Mouse (Mus musculus) embryonic facial prominence, embryonic 11.5 days (tissue): ENCODE results near the gene Mmp12. TPM values are rescaled to one million over a fixed set of nuclear protein-coding genes. Genes with fewer than 3 reads are reported as not detected.
"Not testable (repeated sequence)": the region's sequence is repeated elsewhere in the genome, so short reads cannot be mapped to it uniquely, and the experiment has no call there.

Source experiments
- ATAC-seq: fragments of 200-750 bp; cut with Nextera tagmentation; replicated peaks from 2 replicates; pipeline ENCODE4 v1.8.0; 2017; ENCODE audit warnings: low read depth; ENCODE audit not compliant: insufficient number of reproducible peaks, low FRiP score, low TSS enrichment
- DNase-seq: peaks from one replicate; pipeline ENCODE4 v3.0.0-alpha.2; 2015; ENCODE audit warnings: low spot score
- H3K27ac ChIP-seq: fragments of 300-500 bp; sonication (generic); replicated peaks from 2 replicates; pipeline ENCODE4 v1.5.1; 2014; ENCODE audit warnings: mild to moderate bottlenecking, low read depth, low read length, control low read depth
- H3K27me3 ChIP-seq: fragments of 300-500 bp; sonication (generic); 2 replicates; pipeline ENCODE4 v1.6.1; 2014; ENCODE audit warnings: mild to moderate bottlenecking, low read length, moderate library complexity, mixed read lengths; ENCODE audit not compliant: control insufficient read depth, insufficient read depth
- H3K36me3 ChIP-seq: fragments of 300-500 bp; sonication (generic); replicated peaks from 2 replicates; pipeline ENCODE4 v1.6.1; 2014; ENCODE audit warnings: low read depth, mild to moderate bottlenecking, low read length, moderate library complexity, mixed read lengths; ENCODE audit not compliant: control insufficient read depth, insufficient read depth
- H3K4me1 ChIP-seq: fragments of 300-500 bp; sonication (generic); 2 replicates; pipeline ENCODE4 v1.6.1; 2014; ENCODE audit warnings: low read length, mixed read lengths; ENCODE audit not compliant: control insufficient read depth, insufficient read depth
- H3K4me2 ChIP-seq: fragments of 300-500 bp; sonication (generic); 2 replicates; pipeline ENCODE4 v1.6.1; 2014; ENCODE audit warnings: low read depth, mild to moderate bottlenecking, control low read depth, low read length, moderate library complexity
- H3K4me3 ChIP-seq: fragments of 300-500 bp; sonication (generic); 2 replicates; pipeline ENCODE4 v1.5.1; 2014; ENCODE audit warnings: low read depth, low read length, control low read depth
- H3K9ac ChIP-seq: fragments of 300-500 bp; sonication (generic); replicated peaks from 2 replicates; pipeline ENCODE4 v1.6.1; 2014; ENCODE audit warnings: mild to moderate bottlenecking, control low read depth, low read length
- H3K9me3 ChIP-seq: fragments of 300-500 bp; sonication (generic); replicated peaks from 2 replicates; pipeline ENCODE4 v1.6.1; 2016; ENCODE audit warnings: mild to moderate bottlenecking, low read length, inconsistent platforms, mixed read lengths; ENCODE audit not compliant: control insufficient read depth
- WGBS: fragments of 180-500 bp; shearing (Covaris S2); extraction: QIAGEN DNeasy Blood & Tissue Kit; methylation state at CpG from one replicate; pipeline ENCODE4 v1.1.7; 2014; 5-methylcytosine and 5-hydroxymethylcytosine counted together
- polyA plus RNA-seq: library from polyadenylated mRNA; unstranded; fragments of >200 nt; fragmentation: Nextera tagmentation; extraction: Ambion mirVana; gene quantifications from 2 replicates; pipeline ENCODE4 v1.2.1, GENCODE M21; 2014

Mmp12 gene
- not detected in 2 replicates for polyA plus RNA-seq

GRCm38 (mm10) chr9:7344107-7344506 lies at the start of gene Mmp12:
Gene Mmp12 (plus strand): TSS chr9:7344381.
- no peaks in the 10 kb centered on the region for H3K9me3 ChIP-seq
- no peak within 1 kb of the TSS for H3K27ac ChIP-seq
- H3K9ac ChIP-seq = no peak within 1 kb of the TSS
- no peaks in the 10 kb centered on the region for H3K27me3 ChIP-seq
- H3K4me1 ChIP-seq = no peaks in the 10 kb centered on the region
- H3K4me2 ChIP-seq = no peak within 1 kb of the TSS
- DNase-seq (no peak), ATAC-seq (no peak)
- H3K36me3 ChIP-seq = no peaks in the 10 kb centered on the region
- H3K4me3 ChIP-seq = no peak within 1 kb of the TSS

DNA sequence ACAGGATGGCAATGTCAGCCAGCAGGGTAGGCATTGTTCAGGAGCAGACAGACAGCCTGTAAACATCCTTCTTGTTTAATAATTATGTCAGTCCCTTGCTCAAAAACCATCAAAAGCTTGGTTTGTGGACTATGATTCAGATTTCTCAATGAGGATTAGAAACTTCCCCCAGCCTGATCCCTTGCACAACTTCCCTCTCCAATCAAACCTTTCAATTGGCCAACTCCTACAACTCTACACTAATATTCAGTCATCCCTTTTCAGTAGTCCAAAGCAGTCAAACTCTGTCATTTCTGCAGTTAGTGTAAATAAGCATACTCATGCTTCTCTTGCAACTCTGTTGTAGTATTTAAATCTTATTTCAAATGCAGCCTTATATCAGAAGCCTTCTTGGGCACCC lies 12.3 kb upstream of the Mmp12 start:
- ATAC-seq (no peak), DNase-seq (no peak)
- Histone ChIP-seq H3K4me2 (no peak overlapping the region), H3K4me3 (no peak overlapping the region), H3K9ac (no peak overlapping the region), H3K4me1 (no peaks in the 10 kb centered on the region), H3K27me3 (no peaks in the 10 kb centered on the region), H3K36me3 (no peaks in the 10 kb centered on the region; the same call in 1 of the 2 replicates), H3K9me3 (no peaks in the 10 kb centered on the region), H3K27ac (no peak overlapping the region)

GRCm38 (mm10) chr9:7335766-7336680 lies 8.2 kb upstream of the Mmp12 start:
- 82% methylated on average over 5 of the region's 6 CpGs for WGBS
- no peak for ATAC-seq
- no peak overlapping the region for H3K4me3 ChIP-seq

DNA sequence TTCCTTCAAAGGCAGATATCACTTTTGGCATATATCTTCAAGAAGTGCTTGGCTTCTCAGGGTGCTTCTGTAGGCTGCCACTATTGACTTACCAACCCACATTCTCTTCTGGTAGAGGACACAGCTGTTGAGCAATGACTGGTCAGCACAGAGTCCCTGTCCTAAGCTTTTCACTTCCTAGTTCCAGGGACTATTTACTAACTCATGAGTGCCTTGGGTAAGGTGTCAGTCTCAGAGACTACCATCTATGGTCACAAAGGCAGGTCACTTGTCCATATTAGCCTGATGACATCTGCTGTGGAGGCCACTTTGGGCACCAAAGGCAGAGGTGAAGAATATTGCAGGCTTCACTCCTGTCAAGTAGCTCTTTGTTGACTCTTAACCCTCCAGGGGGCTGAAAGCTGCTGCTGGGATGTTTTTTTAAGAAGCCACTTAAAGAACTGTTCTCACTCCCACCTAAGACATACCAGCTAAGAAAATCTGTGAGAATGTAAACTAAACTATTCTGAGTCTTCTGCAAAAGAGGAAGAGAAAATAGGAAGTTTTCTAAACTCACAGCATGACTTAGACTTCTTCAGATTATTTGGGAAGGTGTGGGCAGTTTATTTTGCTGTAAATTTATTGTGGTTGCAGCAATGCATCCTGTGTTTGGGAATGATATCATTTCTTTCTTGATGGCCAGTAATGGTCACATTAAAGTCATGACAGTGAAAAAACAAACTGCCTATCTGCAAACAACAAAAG lies 7.3 kb upstream of the Mmp12 start:
- no peaks in the 10 kb centered on the region for H3K4me1 ChIP-seq
- ATAC-seq (no peak), DNase-seq (no peak)
- no peaks in the 10 kb centered on the region for H3K27me3 ChIP-seq
- no peak overlapping the region for H3K4me2 ChIP-seq
- no peaks in the 10 kb centered on the region; the same call in 1 of the 2 replicates for H3K36me3 ChIP-seq
- no peaks in the 10 kb centered on the region for H3K9me3 ChIP-seq
- no peak overlapping the region for H3K27ac ChIP-seq
- H3K9ac ChIP-seq = no peak overlapping the region
- no peak overlapping the region for H3K4me3 ChIP-seq

More at GRCm38 (mm10) chr9:7335766-7336680, 8.2 kb upstream of the Mmp12 start:
- H3K4me2 ChIP-seq = no peak overlapping the region
- no peak overlapping the region for H3K9ac ChIP-seq
- DNase-seq = no peak
- H3K4me1 ChIP-seq = no peaks in the 10 kb centered on the region
- H3K9me3 ChIP-seq = no peaks in the 10 kb centered on the region
- H3K27ac ChIP-seq = no peak overlapping the region
- H3K27me3 ChIP-seq = no peaks in the 10 kb centered on the region
- H3K36me3 ChIP-seq = no peaks in the 10 kb centered on the region; the same call in 1 of the 2 replicates

DNA sequence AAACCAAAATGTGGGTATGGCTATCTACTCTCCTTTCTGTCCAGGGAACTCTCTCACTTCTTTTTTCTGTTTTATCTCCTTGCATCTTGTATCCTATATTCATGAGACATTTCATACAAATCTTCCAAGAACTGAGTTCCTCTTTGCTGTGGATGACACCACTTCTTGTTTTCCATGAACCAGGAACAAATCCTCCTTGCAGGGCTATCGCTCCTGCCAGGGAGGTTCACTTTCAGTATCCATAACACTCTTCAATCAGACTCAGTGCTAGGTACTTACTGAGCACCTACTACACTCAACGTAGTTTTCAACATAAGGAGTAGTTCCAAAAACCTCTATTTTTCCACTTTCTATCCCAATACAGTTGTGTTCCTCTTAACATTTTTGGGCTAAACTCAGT lies 1.3 kb downstream of the Mmp12 start:
- Histone ChIP-seq H3K4me1 (no peaks in the 10 kb centered on the region), H3K9me3 (no peaks in the 10 kb centered on the region), H3K4me2 (no peak overlapping the region), H3K4me3 (no peak overlapping the region), H3K9ac (no peak overlapping the region), H3K27ac (no peak overlapping the region), H3K27me3 (no peaks in the 10 kb centered on the region), H3K36me3 (no peaks in the 10 kb centered on the region)
- ATAC-seq = no peak
- WGBS = 78% methylated on average over 2 of the region's 2 CpGs
- DNase-seq = no peak

GRCm38 (mm10) chr9:7354535-7354934 lies 10.4 kb downstream of the Mmp12 start:
- no peak overlapping the region for H3K9ac ChIP-seq
- no peak overlapping the region for H3K4me3 ChIP-seq
- no peak overlapping the region for H3K27ac ChIP-seq
- DNase-seq (no peak), ATAC-seq (no peak)
- no peaks in the 10 kb centered on the region for H3K4me1 ChIP-seq
- no peaks in the 10 kb centered on the region for H3K27me3 ChIP-seq
- WGBS = 69% methylated on average over 3 of the region's 3 CpGs
- no peaks in the 10 kb centered on the region for H3K9me3 ChIP-seq
- H3K36me3 ChIP-seq = no peaks in the 10 kb centered on the region
- no peak overlapping the region for H3K4me2 ChIP-seq

- DNase-seq (no peak), ATAC-seq (no peak)
- H3K27me3 ChIP-seq = no peaks in the 10 kb centered on the region
- no peaks in the 10 kb centered on the region for H3K4me1 ChIP-seq
- no peak within 1 kb of the TSS for H3K9ac ChIP-seq
- no peaks in the 10 kb centered on the region for H3K36me3 ChIP-seq
- H3K27ac ChIP-seq = no peak within 1 kb of the TSS
- no peak within 1 kb of the TSS for H3K4me2 ChIP-seq
- no peak within 1 kb of the TSS for H3K4me3 ChIP-seq
- H3K9me3 ChIP-seq = no peaks in the 10 kb centered on the region
Observed at GRCm38 (mm10) chr9:7387947-7388346, 43.8 kb downstream of the Mmp12 start, which contains the start of gene Mmp1b. Gene Mmp1b (minus strand): TSS chr9:7388047.

DNA sequence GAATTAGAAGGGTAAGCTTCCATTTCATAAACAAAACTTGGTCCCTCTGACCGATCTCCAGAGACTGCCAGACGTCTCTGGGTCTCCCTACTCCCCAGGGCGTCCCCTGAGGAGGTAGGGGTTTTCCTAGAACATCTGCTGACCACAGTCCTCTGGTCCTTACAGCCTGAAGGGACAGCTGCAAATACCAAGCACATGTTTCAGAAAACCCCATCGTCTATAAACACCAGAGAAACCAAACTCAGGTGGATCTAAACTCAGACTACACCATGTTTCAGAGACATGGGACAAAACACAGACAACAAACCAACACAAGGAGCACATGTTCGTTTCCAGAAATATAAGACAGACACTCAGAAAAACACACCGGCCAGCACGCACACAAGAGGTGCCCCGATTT lies 52.4 kb downstream of the Mmp12 start:
- WGBS = 80% methylated on average over 8 of the region's 8 CpGs
- not testable (repeated sequence) for H3K36me3 ChIP-seq, ATAC-seq

More for the DNA sequence above, 52.4 kb downstream of the Mmp12 start:
- H3K27ac ChIP-seq, H3K9ac ChIP-seq, H3K4me3 ChIP-seq, H3K9me3 ChIP-seq, H3K4me1 ChIP-seq, H3K27me3 ChIP-seq, DNase-seq, H3K4me2 ChIP-seq: not testable (repeated sequence)
